Mouse (Mus musculus): ENCODE data around the gene Stk16. TPM values are rescaled to one million over a fixed set of nuclear protein-coding genes. Genes with fewer than 3 reads are reported as not detected.
A peak's percentile ranks its signal among the peaks of the same experiment; 100 is the strongest.

The Stk16 gene
- total RNA-seq, 2 experiments from 2014 or later, result 160 to 212 TPM

DNA sequence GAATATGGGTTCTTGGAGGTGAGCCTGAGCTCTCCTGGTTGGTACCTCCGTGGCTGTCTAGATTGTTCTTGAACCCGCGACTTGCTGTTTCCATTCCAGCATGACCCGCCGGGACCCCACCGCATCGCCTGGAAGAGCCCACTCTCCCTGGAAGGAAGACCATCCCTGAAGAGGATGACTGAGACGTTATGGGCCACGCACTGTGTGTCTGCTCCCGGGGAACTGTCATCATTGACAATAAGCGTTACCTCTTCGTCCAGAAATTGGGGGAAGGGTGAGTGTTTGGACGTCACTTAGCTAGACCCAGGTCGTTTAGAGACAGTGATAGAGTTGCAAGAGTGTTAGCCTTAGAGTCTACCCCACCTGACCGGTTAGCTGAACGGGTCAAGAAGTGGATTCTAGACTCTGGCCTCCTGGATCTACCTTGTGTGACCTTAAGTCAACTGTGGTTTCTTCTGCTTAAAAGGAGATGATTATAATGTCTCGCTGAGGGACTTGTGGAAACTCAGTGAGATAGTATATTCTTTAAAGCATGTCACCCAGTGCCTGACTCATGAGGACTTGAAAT lies 587 bp downstream of the Stk16 start:
- ATAC-seq (replicated peaks; ENCODE audit: poor library complexity, severe bottlenecking), result no peak

DNA sequence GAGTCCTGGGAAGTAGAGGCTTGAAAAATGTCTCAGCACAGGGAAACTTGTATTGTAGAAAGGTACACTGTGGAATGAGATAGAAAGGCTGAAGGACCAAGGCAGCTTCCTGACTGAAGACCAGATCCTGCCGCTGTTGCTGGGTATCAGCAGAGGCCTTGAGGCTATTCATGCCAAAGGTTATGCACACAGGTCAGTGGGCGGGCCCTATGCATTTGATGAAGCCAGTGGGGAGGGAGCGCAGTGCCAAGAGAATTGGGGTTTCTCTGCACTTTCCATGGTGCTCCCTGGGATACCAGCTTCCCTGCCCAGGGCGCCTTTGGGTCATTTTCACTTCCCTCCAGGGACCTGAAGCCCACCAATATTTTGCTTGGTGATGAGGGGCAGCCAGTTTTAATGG lies 1.9 kb downstream of the Stk16 start:
- ATAC-seq (replicated peaks; ENCODE audit: poor library complexity, severe bottlenecking), result no peak

DNA sequence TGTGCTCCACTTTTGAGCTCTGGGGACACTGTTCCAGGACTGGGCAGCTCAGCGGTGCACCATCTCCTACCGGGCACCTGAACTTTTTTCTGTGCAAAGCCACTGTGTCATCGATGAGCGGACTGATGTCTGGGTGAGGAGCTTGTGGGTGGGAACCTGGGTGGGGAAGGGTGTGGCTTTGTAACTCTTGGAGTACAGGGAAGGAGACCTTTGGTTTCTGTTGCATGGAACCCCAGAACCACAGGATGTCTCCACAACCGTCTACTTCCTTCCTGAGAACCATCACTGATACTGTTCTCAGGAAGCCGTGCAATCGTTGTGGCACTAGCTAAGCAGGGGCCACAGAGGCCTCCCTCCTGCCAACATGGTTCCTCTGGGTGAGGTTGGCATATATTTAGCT lies 2.5 kb downstream of the Stk16 start:
- peak; percentile 57 for ATAC-seq (replicated peaks; ENCODE audit: poor library complexity, severe bottlenecking)

DNA sequence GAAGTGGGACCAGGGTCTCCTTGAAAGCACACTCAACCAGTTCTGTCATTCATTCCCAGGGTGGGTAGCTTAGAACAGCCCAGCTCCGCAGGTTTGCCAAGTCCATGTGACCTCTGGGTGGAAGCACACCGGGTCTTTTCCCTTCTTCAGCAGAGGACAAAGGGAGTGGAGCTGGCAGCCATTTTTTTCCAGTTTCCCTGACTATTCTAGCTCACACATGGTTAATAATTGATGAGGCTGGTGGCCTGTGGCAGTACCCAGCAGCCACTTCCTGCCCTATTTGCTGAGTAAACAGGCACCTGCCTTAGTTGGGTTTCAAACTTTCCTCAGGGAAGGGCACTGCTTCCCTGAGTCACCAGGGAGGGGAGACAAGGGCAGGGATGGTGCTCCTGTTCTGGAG lies 3.8 kb downstream of the Stk16 start:
- no peak for ATAC-seq (replicated peaks; ENCODE audit: poor library complexity, severe bottlenecking)

DNA sequence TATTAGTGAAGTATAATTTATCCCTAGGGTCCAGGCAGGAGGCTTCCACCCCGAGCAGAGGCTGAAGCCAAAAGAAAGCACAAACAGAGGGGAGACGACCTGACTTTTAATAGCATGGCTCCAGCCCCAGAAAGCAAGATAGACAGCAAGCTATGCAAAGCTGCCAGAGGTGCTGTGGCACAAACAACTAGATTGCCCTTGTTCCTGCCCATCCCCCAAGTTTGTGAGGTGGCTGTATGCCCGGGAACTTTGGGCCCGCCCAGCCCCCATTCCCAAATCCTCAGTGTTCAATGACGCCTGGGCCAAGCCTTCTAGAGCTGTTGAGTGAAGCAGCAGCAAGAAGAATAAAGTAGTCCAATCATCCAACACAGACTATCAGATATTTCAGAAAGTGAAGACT lies 4.2 kb downstream of the Stk16 start:
- ATAC-seq (replicated peaks; ENCODE audit: poor library complexity, severe bottlenecking), result no peak

DNA sequence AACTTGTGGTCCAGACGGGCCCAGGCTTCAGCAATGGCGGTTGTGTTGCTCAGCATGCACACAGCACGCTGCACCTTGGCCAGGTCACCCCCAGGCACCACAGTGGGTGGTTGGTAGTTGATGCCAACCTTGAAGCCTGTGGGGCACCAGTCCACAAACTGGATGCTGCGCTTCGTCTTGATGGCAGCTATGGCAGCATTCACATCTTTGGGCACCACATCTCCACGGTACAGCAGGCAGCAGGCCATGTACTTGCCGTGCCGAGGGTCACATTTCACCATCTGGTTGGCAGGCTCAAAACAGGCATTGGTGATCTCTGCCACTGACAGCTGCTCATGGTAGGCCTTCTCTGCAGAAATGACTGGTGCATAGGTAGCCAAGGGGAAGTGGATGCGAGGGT lies 5.1 kb downstream of the Stk16 start:
- no peak for ATAC-seq (replicated peaks; ENCODE audit: poor library complexity, severe bottlenecking)

DNA sequence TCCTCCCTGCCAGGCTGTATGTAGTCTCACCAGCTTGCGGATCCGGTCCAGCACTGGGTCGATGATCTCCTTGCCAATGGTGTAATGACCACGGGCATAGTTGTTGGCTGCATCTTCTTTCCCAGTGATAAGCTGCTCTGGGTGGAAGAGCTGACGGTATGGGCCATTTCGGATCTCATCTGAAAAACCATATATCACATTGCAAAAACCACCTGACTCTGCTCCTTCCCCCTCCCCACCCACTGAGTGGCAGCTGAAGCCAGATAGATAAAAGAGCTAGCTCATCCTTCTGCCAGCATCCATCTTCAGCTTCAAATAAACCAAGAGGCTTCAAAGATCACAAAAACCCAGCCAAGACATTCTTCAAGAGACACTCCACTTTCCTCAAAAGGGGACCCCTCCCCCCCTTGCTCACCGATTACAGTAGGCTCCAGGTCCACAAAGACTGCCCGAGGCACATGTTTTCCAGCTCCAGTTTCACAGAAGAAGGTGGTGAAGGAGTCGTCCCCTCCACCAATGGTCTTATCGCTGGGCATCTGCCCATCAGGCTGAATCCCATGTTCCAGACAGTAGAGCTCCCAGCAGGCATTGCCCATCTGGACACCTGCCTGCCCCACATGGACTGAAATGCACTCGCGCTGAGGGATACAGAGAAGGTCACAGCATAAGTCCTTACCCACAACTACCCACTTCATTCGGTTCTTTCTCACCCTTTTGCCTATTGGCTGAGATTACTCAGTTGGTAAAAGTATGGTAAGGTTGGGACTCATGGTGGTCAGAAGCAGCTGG lies 6.4 kb downstream of the Stk16 start:
- no peak for ATAC-seq (replicated peaks; ENCODE audit: poor library complexity, severe bottlenecking)

DNA sequence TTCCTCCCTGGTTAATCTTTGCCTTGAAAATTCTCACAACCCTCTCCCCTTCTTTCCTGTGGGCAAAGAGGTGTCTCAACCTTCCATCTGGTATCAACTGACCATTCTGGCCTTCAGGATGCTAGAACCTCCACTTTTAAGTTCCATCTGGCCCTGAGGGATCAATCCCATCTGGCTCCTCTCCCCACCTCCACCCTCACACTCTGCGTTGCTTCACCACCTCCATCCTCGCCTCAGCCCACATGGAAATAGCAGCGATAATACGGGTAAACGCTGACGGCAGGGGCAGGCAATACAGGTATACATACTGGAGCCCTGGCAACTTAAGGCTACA lies 7.2 kb downstream of the Stk16 start:
- no peak for ATAC-seq (replicated peaks; ENCODE audit: poor library complexity, severe bottlenecking)

DNA sequence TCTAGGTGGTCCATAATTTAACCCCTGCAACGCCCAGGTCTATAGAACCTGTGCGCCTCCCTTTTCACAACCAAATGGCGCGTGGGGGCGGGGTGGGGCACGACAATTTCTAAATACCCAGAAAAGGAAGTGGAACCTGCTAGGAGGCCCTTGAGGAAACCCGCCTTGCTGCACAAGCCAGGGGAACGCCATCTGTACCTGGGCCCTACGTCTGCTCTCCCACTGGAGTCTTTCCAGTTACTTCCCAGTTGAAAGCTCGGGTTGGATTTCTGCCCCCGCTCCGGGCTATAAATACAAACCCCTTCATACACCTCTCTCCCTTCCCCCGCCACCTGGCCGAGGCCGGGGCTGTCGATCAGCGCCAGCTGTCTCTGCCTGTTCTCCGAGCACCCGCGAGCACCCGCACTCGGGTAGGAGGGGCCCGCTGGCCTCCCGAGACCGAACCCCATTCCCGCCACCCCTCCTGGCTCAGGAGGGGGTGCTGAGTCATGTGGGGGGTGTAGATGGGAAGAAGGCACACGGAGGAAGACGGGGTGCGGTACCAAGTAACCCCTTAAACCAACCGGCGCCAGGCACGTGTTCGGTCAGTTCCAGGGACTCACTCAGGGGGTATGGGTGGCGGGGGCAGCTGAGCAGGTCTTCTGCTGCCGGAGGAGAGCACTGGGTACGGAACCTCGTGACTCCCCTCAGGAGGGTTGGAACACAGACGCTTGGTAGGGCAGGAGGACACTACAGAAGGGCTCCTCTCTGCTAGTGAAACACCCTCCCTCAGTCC lies 7.8 kb downstream of the Stk16 start:
- peak; percentile 36 for ATAC-seq (replicated peaks; ENCODE audit: poor library complexity, severe bottlenecking)

DNA sequence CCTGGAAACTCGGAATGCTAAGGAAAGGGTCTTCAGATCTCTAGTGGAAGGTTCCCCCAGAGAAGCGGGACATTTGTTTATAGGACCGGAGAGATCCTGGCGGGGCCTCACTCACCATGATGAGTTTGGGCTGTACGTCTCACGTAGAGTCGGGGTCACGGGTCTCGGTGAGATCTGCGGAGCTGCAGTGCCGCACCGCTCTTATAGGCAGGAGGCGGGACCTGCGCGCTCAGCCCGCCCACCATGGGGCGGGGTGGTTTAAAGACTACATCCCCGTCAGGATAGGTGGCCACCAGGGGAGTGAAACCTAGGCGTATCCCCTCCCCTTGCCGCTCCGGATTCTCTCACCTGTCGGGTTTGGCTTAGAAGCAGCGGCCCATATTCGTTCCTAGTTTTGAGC lies 8.4 kb downstream of the Stk16 start:
- ATAC-seq (replicated peaks; ENCODE audit: poor library complexity, severe bottlenecking), result peak; percentile 60

DNA sequence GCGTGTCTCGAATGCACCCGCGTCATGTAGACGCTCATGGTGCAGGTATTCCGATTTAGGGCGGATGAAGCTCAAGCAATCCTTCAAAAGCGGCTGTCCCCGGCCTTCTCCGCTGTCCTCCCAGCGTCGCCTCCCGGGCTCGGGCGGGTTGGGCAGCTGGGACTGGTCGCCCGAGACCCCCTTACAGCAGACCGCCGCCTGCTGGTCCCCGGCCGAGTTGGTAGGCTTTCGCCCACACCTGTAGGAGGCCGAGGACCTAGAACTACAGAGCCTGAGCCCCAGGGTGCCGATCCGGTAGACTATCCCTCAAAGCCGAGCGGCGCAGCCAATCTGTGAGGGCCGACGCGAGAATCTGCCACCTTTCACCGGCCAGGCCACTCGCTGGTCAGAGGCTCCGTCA lies 8.9 kb downstream of the Stk16 start, which contains the start of gene Tuba4a:
Gene Tuba4a (minus strand): TSS at position 335 of the 400 bp plus-strand sequence.
- ATAC-seq (replicated peaks; ENCODE audit: poor library complexity, severe bottlenecking), result no peak

DNA sequence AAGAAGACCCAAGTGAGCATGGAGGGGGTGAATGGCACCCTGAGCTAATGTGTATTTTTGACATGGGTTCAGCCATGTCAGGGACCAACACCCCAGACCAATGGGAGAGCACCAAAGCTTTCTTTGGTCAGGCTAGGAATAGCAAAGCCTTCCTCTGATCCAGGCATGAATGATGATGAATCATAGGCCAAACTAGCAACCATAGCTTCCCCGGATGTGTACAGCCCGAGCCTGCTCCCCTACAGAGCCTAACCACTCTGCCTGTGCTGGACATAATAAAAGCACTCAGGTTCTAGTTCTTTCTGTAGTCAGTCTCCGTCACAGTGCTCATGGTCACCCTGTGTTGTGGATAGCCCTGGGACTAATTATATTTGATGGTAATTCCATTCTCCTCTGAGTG lies 10.9 kb downstream of the Stk16 start:
- ATAC-seq (replicated peaks; ENCODE audit: poor library complexity, severe bottlenecking), result no peak

DNA sequence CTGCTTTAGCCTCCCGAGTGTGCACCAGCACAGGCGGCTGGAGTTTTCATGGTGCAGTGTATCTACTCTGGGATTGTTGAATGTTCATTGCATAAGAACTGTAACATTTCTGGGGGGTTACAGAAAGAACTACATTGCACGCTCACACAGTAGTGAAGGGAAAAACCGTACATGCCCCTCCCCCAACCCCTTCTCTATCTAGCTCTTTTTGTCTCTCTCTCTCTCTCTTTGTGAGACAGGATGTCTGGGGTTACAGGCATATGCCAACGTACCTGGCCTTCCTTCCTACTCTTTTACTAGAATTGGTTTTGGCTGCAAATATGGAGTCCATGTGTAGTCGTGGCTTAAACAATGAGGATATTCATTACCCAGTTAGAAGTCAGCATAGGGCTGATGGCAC lies 12.3 kb downstream of the Stk16 start:
- ATAC-seq (replicated peaks; ENCODE audit: poor library complexity, severe bottlenecking), result no peak

DNA sequence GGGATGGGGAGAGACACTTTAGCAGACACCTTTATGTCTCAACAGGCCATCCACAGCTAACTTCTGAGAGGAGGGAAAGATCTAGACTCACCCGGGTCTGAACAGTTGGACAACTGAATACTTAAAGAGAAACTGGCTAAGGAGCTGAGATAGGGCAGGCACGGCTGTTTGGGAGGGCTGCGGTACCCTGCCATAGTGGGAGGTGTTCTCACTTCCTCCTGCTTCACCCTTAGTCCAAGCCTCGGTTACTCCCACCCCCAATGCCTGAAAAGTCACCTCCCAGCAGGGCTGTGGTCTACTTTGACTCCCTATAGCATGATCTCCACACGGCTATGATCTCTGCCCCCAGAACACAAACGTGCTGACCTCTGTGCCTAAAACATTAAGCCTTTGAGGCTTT lies 12.9 kb downstream of the Stk16 start:
- ATAC-seq (replicated peaks; ENCODE audit: poor library complexity, severe bottlenecking), result peak; percentile 72

DNA sequence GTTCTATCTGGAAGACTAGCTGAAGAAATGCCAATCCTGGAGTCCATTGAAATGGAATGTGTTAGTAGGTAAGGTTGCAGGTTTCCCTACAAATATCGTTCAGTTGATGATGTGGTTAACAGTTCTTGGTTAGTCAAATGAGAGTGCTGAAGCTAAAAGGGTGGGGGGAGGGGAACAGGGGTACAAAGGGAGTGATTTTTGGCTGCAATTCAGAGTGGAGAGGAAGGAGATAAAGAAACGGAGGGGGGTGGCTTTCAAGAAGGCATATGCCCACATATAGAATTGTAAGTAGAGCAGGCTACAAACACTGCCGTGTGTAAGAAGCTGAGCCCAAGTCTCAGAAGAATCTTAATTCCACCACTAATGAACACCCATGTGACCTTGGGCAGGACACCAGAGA lies 14.8 kb downstream of the Stk16 start:
- ATAC-seq (replicated peaks; ENCODE audit: poor library complexity, severe bottlenecking), result no peak

DNA sequence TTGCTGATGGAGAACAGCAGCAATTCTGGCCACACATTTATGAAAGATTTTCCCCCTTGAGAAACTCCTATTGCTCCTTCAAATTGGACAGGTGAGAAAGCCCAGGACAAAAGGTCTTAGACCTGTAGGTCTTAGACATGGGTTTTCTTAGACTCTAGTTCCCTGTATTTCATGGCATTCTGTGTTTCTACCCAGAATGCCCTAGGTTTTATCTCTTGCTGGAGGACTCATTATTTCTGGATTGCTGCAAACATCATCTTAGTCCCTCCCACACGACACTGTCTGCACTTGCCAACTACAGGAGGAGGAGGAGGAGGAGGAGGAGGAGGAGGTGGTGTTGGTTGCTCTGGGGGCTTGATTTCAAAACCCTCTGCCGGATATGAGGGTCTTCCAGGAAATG lies 15.5 kb downstream of the Stk16 start:
- no peak for ATAC-seq (replicated peaks; ENCODE audit: poor library complexity, severe bottlenecking)

DNA sequence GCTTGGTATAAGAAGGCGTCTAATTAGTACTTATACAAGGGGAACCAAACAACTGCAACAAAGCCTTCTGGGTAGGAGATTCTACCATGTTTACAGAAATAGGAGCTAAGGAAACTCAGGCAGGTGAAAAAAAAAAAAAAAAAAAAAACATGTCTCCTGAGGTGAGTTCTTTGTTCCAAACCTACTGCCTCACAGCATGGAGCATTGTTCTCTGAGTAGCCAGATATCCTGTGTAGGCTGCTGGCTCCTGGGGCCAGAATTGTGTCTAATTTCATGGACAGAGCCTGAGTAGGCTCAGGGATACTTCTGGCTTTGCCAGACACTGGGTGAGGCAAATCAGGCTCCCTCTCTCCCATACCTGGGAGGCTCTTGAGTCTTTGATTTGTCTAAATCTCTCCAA lies 17.0 kb downstream of the Stk16 start:
- no peak for ATAC-seq (replicated peaks; ENCODE audit: poor library complexity, severe bottlenecking)

DNA sequence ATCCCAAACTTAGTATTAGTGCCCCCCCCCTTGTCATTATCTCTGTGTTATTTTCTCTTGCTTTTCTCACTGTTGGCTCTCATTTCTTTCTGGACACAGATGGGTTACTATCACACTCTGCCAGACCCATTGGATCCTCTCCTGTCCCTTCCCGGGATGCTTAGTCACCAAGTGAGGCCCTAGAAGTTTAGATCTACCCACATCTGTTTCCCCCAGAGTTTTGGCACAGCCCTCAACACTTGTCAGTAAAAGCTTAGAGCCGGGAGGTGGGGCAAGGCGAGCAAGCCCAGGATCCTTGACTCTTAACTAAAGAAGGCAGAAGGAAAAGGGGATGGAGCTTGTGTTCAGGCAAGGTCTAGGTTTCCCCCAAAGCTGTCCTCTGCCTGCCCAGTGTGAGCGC lies 18.5 kb downstream of the Stk16 start:
- ATAC-seq (replicated peaks; ENCODE audit: poor library complexity, severe bottlenecking), result no peak

DNA sequence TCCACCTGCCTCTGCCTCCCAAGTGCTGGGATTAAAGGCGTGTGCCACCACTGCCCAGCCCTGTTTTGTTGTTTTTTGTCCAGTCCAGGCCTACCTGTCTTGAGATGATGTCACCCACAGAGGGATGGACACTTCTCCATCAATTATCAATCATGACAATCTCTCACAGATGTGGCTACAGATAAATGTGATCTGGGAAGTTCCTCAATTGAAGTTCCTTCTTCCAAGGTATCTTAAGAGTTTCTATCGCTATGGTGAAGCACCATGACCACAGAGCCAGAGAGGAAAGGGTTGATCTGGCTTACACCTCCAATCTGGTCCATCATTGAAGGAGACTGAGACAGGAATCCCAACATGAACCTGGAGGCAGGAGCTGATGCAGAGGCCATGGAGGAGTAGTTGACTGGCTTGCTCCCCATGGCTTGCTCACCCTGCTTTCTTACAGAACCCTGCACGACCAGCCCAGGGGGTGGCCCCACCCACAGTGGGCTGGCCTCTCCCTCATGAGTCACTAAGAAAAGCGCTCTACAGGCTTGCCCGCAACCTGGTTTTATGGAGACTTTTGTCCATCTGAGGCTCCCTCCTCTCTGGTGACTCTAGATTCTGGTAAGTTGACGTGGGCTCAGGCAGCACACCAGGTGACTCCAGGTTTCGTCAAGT lies 19.8 kb downstream of the Stk16 start:
- ATAC-seq (replicated peaks; ENCODE audit: poor library complexity, severe bottlenecking), result peak; percentile 60

DNA sequence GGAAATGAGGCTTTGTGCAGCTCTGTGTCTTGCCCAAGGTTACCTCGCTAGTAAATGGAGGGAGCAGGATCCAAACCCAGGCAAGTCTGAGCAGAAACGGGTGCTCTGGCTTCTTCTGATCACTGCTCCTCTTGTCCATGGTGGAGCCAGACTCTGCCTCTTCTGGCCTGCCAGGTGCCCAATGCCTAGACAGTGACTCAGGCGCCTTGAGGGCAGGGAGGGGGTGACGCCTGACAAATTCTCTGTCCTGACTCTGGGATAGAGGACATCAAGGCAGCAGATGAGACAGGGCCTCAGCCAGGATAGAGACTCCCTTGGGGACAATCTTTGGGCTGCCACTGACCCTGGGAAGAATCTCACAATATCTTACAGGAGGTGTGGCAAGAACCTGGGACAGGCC lies 20.6 kb downstream of the Stk16 start:
- no peak for ATAC-seq (replicated peaks; ENCODE audit: poor library complexity, severe bottlenecking)

DNA sequence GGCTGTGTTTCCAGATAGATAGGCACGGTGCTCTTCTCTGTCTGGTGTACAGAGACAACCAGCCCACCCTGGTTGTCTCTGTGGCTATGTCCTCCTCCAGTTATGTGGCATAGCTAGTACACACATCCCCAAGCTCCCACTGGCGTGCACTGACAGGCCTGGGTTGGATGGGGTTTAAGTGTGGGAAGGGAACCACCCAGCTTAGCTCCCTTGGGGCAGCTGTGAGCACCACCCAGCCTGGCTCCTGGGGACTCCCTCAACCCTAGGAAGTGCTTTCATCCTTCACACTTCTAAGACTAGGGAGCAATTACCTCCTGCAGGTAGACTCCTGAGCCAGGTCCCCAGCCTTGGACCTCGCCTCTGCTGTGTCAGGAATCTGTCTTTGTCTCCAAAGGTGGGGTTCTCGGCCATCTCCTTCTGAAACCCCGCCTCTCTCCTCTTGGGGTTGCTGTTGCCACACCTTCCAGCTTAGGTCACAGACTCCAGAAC lies 21.1 kb downstream of the Stk16 start, which contains the start of gene A630095N17Rik:
Gene A630095N17Rik (minus strand): TSS at position 439 of the 489 bp plus-strand sequence.
- no peak for ATAC-seq (replicated peaks; ENCODE audit: poor library complexity, severe bottlenecking)
